Mouse (Mus musculus): ENCODE measurements at regions not wholly inside any gene's neighbourhood (a gene's known extent, or its start where the extent isn't known, plus 50 kb on each side); places are given as distances from the start of the nearest gene placed in this dataset.

GRCm38 (mm10) chr12:106501622-106502327, 491.7 kb downstream of the Vrk1 start:
- DNase-seq (ENCODE audit: low read depth) = no peak

GRCm38 (mm10) chr12:106504285-106504684, 494.3 kb downstream of the Vrk1 start:
- DNase-seq (ENCODE audit: low read depth) = no peak

GRCm38 (mm10) chr12:106514057-106514456, 504.0 kb downstream of the Vrk1 start:
- DNase-seq (ENCODE audit: low read depth) = no peak

GRCm38 (mm10) chr12:106515257-106515788, 505.3 kb downstream of the Vrk1 start:
- DNase-seq (ENCODE audit: low read depth) = no peak

GRCm38 (mm10) chr12:106519141-106519540, 509.1 kb downstream of the Vrk1 start:
- DNase-seq (ENCODE audit: low read depth) = no peak

GRCm38 (mm10) chr12:106524411-106524810, 514.4 kb downstream of the Vrk1 start:
- no peak for DNase-seq (ENCODE audit: low read depth)

- DNase-seq (ENCODE audit: low read depth) = no peak
These were observed 517.1 kb downstream of the Vrk1 start for GRCm38 (mm10) chr12:106527116-106527515.

GRCm38 (mm10) chr12:106527699-106528434, 517.8 kb downstream of the Vrk1 start:
- no peak for DNase-seq (ENCODE audit: low read depth)

GRCm38 (mm10) chr12:106528521-106528920, 518.5 kb downstream of the Vrk1 start:
- DNase-seq (ENCODE audit: low read depth) = no peak

- peak; percentile 48 for DNase-seq (ENCODE audit: low read depth)
These were observed 519.1 kb downstream of the Vrk1 start for GRCm38 (mm10) chr12:106529175-106529574.

- DNase-seq (ENCODE audit: low read depth) = no peak
These were observed 525.1 kb downstream of the Vrk1 start for GRCm38 (mm10) chr12:106535086-106535485.

- no peak for DNase-seq (ENCODE audit: low read depth)
These were observed 525.7 kb downstream of the Vrk1 start for GRCm38 (mm10) chr12:106535628-106536288.

- no peak for DNase-seq (ENCODE audit: low read depth)
These were observed 526.2 kb downstream of the Vrk1 start for GRCm38 (mm10) chr12:106536289-106536636.

- DNase-seq (ENCODE audit: low read depth) = no peak
These were observed 530.0 kb downstream of the Vrk1 start for GRCm38 (mm10) chr12:106540003-106540402.

GRCm38 (mm10) chr12:106559566-106559965, 549.5 kb downstream of the Vrk1 start:
- DNase-seq (ENCODE audit: low read depth) = no peak

GRCm38 (mm10) chr12:106565263-106565681, 555.2 kb downstream of the Vrk1 start:
- peak; percentile 61 for DNase-seq (ENCODE audit: low read depth)

- peak; percentile 8 for DNase-seq (ENCODE audit: low read depth)
These were observed 556.3 kb downstream of the Vrk1 start for GRCm38 (mm10) chr12:106566361-106566760.

- DNase-seq (ENCODE audit: low read depth) = no peak
These were observed 557.1 kb downstream of the Vrk1 start for GRCm38 (mm10) chr12:106567116-106567515.

- DNase-seq (ENCODE audit: low read depth) = no peak
These were observed 558.6 kb downstream of the Vrk1 start for GRCm38 (mm10) chr12:106568541-106569085.

GRCm38 (mm10) chr12:106572956-106573355, 562.9 kb downstream of the Vrk1 start:
- DNase-seq (ENCODE audit: low read depth) = no peak

GRCm38 (mm10) chr12:106582760-106583159, 572.7 kb downstream of the Vrk1 start:
- DNase-seq (ENCODE audit: low read depth) = no peak

GRCm38 (mm10) chr12:106585626-106586025, 575.6 kb downstream of the Vrk1 start:
- DNase-seq (ENCODE audit: low read depth) = peak; percentile 59

All from naive thymus-derived CD4-positive, alpha-beta T cell, adult 2 months (primary cell).